Mouse (Mus musculus): ENCODE results near the gene Grm1. TPM values are rescaled to one million over a fixed set of nuclear protein-coding genes. Genes with fewer than 3 reads are reported as not detected.

The Grm1 gene
- total and polyA plus RNA-seq, 3 experiments: not detected

DNA sequence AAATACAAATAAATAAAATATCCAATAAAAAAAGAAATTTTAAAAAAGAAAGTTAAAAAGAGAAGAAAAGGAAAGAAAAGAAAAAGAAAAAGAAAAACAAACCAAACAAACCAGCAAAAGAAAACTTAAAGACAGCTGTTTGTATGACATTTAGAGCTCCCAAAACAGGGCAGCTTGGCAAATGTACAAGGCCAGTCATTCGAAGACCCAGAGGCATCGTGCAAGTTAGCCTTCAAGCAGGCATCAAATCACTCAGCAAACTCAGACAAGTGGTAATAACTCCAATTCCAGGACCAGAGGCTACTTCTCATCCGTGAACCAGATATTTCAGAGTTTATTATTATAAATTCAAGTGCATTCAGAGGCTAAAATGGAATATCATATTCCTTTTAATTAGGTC, 355.7 kb downstream of the Grm1 start:
- no peak overlapping the region for H3K4me2 ChIP-seq (ENCODE audit: insufficient read depth, low read depth, poor library complexity, severe bottlenecking)
- no peaks in the 10 kb centered on the region for H3K9me3 ChIP-seq (replicated peaks; ENCODE audit: low read length)
- no peak overlapping the region for H3K9ac ChIP-seq (ENCODE audit: insufficient read depth, low read depth)
- H3K4me3 ChIP-seq (replicated peaks in 1 of 3; ENCODE audit: low read depth in 2 of 3, low read length in 2 of 3, poor library complexity in 1 of 3): no peak overlapping the region
- in situ Hi-C loops (cut with MboI; ENCODE audit: low pct_ligation_motif_present, low pct_unique_long_range_greater_than_20kb, low sequenced_read_pairs): no loop called here
- H3K79me2 ChIP-seq (replicated peaks; ENCODE audit: control insufficient read depth, extremely low read depth, insufficient read depth, poor library complexity, severe bottlenecking): no peaks in the 10 kb centered on the region
- H3K27ac ChIP-seq (ENCODE audit: insufficient read depth, low read depth): no peak overlapping the region
- H3K4me1 ChIP-seq (ENCODE audit: control insufficient read depth in 1 of 2, insufficient read depth in 2 of 2): no peaks in the 10 kb centered on the region
- TF ChIP-seq POLR2A (IDR thresholded peaks at IDR 0.05; ENCODE audit: low read depth, low read length): no peak
- TF ChIP-seq CHD1 (IDR thresholded peaks at IDR 0.05; ENCODE audit: low read depth, low read length): no peak
- no peak for TF ChIP-seq ELF1 (IDR thresholded peaks at IDR 0.05; ENCODE audit: low read depth, low read length)
- no peak for TF ChIP-seq ETS1 (conservative IDR thresholded peaks at IDR 0.05; ENCODE audit: low read depth, low read length)
- TF ChIP-seq HCFC1 (IDR thresholded peaks at IDR 0.05; ENCODE audit: low read depth, low read length): no peak
- no peak for TF ChIP-seq JUN (IDR thresholded peaks at IDR 0.05; ENCODE audit: insufficient read depth, low read depth, low read length)
- no peak for TF ChIP-seq ZKSCAN1 (IDR thresholded peaks at IDR 0.05; ENCODE audit: borderline replicate concordance, low read depth, low read length)
- TF ChIP-seq KAT2A (IDR thresholded peaks at IDR 0.05; ENCODE audit: insufficient replicate concordance, low read length): no peak
- no peak for TF ChIP-seq UBTF (IDR thresholded peaks at IDR 0.05; ENCODE audit: low read depth, low read length)
- TF ChIP-seq TCF12 (IDR thresholded peaks at IDR 0.05; ENCODE audit: low read depth, low read length): no peak
- TF ChIP-seq MEF2A (IDR thresholded peaks at IDR 0.05; ENCODE audit: borderline replicate concordance, low read depth, low read length): no peak
- no peak for TF ChIP-seq JUND (conservative IDR thresholded peaks at IDR 0.05; ENCODE audit: low read depth, low read length)
- TF ChIP-seq NELFE (IDR thresholded peaks at IDR 0.05; ENCODE audit: low read depth, low read length): no peak
- no peak for TF ChIP-seq SMC3 (IDR thresholded peaks at IDR 0.05; ENCODE audit: low read depth, low read length)
- no peak for TF ChIP-seq MAX (IDR thresholded peaks at IDR 0.05; ENCODE audit: low read length)
- TF ChIP-seq RAD21 (IDR thresholded peaks at IDR 0.05; ENCODE audit: low read depth, low read length): no peak
- no peak for TF ChIP-seq MAFK (IDR thresholded peaks at IDR 0.05; ENCODE audit: insufficient replicate concordance, low read length)
- no peak for TF ChIP-seq CTCF (conservative IDR thresholded peaks at IDR 0.05 in 1 of 2, IDR thresholded peaks at IDR 0.05 in 1 of 2; ENCODE audit: low read depth in 2 of 2, low read length in 2 of 2)
- DNase-seq (ENCODE audit: extremely low read depth): no peak
- H3K27me3 ChIP-seq (replicated peaks): no peaks in the 10 kb centered on the region
- dilution Hi-C loops (cut with MboI; ENCODE audit: extremely low pct_ligation_motif_present, extremely low pct_unique_long_range_greater_than_20kb, low sequenced_read_pairs): no loop called here
- no peaks in the 10 kb centered on the region for H3K36me3 ChIP-seq (replicated peaks in 1 of 2; ENCODE audit: control insufficient read depth in 1 of 2, insufficient read depth in 1 of 2, low read length in 1 of 2)

DNA sequence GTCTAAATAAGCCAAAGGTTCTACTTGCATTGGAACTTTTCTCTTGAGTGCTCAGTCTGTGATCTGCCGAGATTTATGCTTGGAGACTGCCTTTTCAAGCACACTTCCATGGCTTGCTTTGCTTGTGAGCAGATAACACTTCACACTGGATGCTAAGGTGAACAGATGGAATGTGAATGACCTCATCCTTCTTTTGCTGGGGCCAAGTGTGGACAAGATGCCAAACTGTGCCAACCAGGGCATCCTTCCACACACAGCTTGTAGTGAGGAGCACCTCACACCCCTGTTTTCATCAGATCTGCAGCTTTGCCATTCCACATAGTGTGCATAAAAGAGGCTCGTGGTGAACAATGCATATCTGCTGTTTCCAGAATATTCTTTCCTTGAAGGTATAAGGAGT, 371.3 kb downstream of the Grm1 start:
- no peak overlapping the region for H3K4me2 ChIP-seq (ENCODE audit: insufficient read depth, low read depth, poor library complexity, severe bottlenecking)
- no peaks in the 10 kb centered on the region for H3K9me3 ChIP-seq (replicated peaks; ENCODE audit: low read length)
- H3K4me3 ChIP-seq (replicated peaks in 1 of 3; ENCODE audit: low read depth in 2 of 3, low read length in 2 of 3, poor library complexity in 1 of 3): no peak overlapping the region
- no peak overlapping the region for H3K9ac ChIP-seq (ENCODE audit: insufficient read depth, low read depth)
- TF ChIP-seq JUN (IDR thresholded peaks at IDR 0.05; ENCODE audit: insufficient read depth, low read depth, low read length) (no peak), PAX5 (IDR thresholded peaks at IDR 0.05; ENCODE audit: low read length) (no peak), SMC3 (IDR thresholded peaks at IDR 0.05; ENCODE audit: low read depth, low read length) (no peak), MYC (IDR thresholded peaks at IDR 0.05; ENCODE audit: low read depth, low read length) (no peak), ZC3H11A (IDR thresholded peaks at IDR 0.05; ENCODE audit: low read depth, low read length) (no peak), ZMIZ1 (IDR thresholded peaks at IDR 0.05; ENCODE audit: low read depth, low read length) (no peak), USF2 (conservative IDR thresholded peaks at IDR 0.05; ENCODE audit: low read depth, low read length) (no peak), E2F4 (IDR thresholded peaks at IDR 0.05; ENCODE audit: insufficient replicate concordance, low read depth, low read length) (no peak), CTCF (conservative IDR thresholded peaks at IDR 0.05 in 1 of 2, IDR thresholded peaks at IDR 0.05 in 1 of 2; ENCODE audit: low read depth in 2 of 2, low read length in 2 of 2) (no peak), ZKSCAN1 (IDR thresholded peaks at IDR 0.05; ENCODE audit: borderline replicate concordance, low read depth, low read length) (no peak), IRF4 (IDR thresholded peaks at IDR 0.05; ENCODE audit: low read depth, low read length) (no peak), CHD2 (IDR thresholded peaks at IDR 0.05; ENCODE audit: low read length) (no peak)
- H3K4me1 ChIP-seq (ENCODE audit: control insufficient read depth in 1 of 2, insufficient read depth in 2 of 2): no peaks in the 10 kb centered on the region
- in situ Hi-C loops (cut with MboI; ENCODE audit: low pct_ligation_motif_present, low pct_unique_long_range_greater_than_20kb, low sequenced_read_pairs): no loop called here
- H3K36me3 ChIP-seq (replicated peaks in 1 of 2; ENCODE audit: control insufficient read depth in 1 of 2, insufficient read depth in 1 of 2, low read length in 1 of 2): no peaks in the 10 kb centered on the region
- DNase-seq (ENCODE audit: extremely low read depth): no peak
- peaks cover 1% of the 10 kb centered on the region for H3K27me3 ChIP-seq (replicated peaks)
- no peaks in the 10 kb centered on the region for H3K79me2 ChIP-seq (replicated peaks; ENCODE audit: control insufficient read depth, extremely low read depth, insufficient read depth, poor library complexity, severe bottlenecking)
- dilution Hi-C loops (cut with MboI; ENCODE audit: extremely low pct_ligation_motif_present, extremely low pct_unique_long_range_greater_than_20kb, low sequenced_read_pairs): no loop called here
- no peak overlapping the region for H3K27ac ChIP-seq (ENCODE audit: insufficient read depth, low read depth)
